Mouse (Mus musculus) adipocyte (in vitro differentiated cells): ENCODE measurements around the gene Hist1h2ao.
A peak's percentile ranks its signal among the peaks of the same experiment; 100 is the strongest.
"Not testable (repeated sequence)": the region's sequence is repeated elsewhere in the genome, so short reads cannot be mapped to it uniquely, and the experiment has no call there.

Experiments
- DNase-seq: peaks from one replicate; pipeline ENCODE4 v3.0.0-alpha.2; 2016; ENCODE audit warnings: low spot score

Hist1h2ao gene

DNA sequence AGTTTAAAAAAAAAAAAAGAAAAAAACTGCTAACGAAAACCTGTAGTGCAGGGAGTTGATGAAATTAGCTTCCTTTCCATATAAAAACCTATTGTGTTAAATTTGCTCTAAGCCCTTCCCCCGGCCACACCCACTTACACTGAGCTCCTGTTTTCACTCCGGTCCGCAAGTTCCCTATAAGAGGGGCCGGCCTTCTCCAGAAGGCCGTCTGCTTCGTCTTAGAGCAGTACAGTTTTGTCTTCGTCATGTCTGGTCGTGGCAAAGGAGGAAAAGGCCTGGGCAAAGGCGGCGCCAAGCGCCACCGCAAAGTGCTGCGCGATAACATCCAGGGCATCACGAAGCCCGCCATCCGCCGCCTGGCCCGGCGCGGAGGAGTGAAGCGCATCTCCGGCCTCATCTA lies 1.3 kb downstream of the Hist1h2ao start, which contains the start of gene Hist1h4m:
TSS of gene Hist1h4m (plus strand) at position 208 of the 400 bp plus-strand sequence.
- DNase-seq: not testable (repeated sequence)

DNA sequence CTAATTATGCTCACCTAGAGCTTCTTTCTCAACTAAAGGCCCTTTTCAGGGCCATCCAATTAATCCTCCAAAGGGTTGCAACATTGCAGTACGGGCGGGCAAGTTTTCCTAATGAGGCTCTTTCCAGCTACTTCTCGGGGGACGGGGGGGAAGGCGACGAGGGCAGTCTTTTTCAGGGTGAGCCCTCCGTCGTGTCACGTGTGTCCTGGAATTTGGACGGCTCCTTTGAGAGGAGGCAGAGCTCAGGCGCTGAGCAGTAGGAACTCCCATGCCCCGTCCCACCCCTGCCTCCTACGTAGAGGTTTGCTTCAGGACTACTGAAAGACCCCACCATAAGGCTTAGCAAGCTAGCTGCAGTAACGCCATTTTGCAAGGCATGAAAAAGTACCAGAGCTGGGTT lies 1.8 kb downstream of the Hist1h2ao start:
- not testable (repeated sequence) for DNase-seq

DNA sequence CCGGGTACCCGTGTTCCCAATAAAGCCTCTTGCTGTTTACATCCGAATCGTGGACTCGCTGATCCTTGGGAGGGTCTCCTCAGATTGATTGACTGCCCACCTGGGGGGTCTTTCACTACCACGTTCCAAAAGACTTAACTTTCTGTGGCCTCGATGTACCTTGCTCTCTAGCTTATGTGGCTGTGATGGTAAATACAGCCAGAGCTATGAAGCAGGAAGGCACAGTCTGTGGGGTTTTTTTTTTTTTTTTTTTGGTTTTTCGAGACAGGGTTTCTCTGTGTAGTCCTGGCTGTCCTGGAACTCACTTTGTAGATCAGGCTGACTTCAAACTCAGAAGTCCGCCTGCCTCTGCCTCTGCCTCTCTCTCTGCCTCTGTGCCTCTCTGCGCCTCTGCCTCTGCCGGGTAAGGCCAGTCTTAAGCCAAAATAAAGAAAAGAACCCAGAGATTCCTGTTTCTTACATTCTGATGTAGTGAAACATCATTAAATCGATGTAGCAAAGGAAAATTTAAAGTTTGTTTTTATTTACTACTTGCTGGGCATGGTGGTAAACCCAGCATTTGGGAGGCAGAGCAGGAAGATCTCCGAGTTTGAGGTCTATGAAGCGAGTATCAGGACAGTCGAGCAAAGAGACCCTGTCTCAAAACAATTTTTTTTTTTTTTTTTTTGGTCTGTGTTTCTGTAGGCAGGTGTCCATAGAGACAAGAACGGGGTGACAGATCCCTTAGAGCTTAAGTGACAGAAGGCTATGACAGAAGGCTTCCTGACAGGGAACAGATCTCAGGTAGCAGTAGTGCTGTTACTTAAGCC lies 10.0 kb downstream of the Hist1h2ao start:
- not testable (repeated sequence) for DNase-seq

DNA sequence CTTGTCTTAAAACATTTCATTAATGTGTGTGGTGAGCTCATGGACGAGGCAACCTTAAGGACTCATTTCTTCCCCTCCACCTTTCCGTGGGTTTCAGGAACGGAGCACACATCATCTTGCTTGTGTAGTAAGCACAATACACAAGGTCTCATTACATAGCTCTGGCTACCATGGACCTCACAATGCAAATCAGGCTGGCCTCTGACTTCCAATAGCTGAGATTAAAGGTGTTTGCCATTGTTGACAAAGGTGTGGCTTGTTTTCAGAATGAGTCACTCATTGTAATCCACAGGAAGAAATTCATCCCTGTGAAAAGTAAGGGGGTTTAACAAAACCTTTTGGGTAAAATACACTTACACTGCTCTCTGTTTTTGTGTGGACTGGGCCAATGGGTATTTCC lies 18.2 kb downstream of the Hist1h2ao start:
- DNase-seq: no peak

DNA sequence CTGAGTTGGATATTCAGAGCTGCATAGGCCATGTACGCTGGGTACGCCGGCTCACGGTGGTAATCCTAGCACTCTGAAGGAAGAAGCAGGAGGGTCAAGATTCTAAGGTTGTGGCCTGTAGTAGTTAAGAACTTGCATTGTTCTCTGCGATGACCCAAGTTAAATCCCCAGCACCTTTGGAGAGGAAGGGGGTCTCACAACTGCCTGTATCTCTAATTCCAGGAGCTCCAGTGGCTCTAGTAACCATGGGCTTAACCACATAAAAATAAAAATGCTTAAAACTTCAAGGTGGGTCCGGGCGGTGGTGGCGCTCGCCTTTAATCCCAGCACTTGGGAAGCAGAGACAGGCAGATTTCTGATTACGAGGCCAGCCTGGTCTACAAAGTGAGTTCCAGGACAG lies 20.1 kb downstream of the Hist1h2ao start:
- no peak for DNase-seq

DNA sequence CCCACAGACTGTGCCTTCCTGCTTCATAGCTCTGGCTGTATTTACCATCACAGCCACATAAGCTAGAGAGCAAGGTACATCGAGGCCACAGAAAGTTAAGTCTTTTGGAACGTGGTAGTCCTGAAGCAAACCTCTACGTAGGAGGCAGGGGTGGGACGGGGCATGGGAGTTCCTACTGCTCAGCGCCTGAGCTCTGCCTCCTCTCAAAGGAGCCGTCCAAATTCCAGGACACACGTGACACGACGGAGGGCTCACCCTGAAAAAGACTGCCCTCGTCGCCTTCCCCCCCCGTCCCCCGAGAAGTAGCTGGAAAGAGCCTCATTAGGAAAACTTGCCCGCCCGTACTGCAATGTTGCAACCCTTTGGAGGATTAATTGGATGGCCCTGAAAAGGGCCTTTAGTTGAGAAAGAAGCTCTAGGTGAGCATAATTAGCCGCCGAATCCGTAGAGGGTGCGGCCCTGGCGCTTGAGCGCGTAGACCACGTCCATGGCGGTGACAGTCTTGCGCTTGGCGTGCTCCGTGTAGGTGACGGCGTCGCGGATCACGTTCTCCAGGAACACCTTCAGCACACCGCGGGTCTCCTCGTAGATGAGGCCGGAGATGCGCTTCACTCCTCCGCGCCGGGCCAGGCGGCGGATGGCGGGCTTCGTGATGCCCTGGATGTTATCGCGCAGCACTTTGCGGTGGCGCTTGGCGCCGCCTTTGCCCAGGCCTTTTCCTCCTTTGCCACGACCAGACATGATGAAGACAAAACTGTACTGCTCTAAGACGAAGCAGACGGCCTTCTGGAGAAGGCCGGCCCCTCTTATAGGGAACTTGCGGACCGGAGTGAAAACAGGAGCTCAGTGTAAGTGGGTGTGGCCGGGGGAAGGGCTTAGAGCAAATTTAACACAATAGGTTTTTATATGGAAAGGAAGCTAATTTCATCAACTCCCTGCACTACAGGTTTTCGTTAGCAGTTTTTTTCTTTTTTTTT lies 21.4 kb downstream of the Hist1h2ao start, which contains the start of gene Hist1h4n:
TSS of gene Hist1h4n (minus strand) at position 779 of the 977 bp plus-strand sequence.
- not testable (repeated sequence) for DNase-seq

DNA sequence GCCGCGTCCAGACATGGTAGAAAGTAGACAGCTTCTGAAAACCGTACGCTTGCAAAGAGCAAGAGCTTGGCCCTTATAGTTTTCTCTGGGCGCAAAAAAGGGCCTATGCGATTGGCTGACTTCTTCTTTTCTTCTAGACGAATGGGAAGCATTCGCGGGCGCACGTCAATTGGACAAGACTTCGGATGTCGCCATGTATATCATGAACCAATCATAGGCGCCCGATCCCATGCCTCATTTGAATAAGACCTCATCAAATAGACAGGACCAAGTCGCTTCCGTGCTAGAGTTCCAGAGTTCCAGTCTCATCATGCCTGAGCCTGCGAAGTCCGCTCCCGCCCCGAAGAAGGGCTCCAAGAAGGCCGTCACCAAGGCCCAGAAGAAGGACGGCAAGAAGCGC lies 23.2 kb downstream of the Hist1h2ao start, which contains the start of the genes Hist1h2ap and Hist1h2br:
TSS of gene Hist1h2ap (minus strand) at position 47 of the 400 bp plus-strand sequence.
TSS of gene Hist1h2br (plus strand) at position 283 of the 400 bp plus-strand sequence.
- not testable (repeated sequence) for DNase-seq

DNA sequence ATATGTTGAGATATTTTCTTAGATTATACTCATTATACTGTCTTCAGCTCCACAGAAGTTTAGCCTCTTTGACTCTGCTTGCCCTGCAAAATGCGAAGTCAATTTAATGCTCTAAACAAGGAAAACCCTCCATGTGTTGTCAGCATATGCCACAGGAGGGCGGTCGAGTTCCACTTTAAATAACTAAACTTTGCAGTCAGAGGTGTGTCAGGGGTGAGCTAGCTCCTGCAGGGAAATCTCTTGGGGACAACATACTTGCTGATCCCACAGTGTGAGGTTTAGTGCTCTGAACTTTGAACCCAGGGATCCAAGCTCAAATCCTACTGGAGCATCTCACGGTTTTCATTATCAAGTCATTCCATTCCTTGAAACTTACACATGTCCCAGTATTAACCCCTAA lies 30.2 kb downstream of the Hist1h2ao start:
- DNase-seq: not testable (repeated sequence)

DNA sequence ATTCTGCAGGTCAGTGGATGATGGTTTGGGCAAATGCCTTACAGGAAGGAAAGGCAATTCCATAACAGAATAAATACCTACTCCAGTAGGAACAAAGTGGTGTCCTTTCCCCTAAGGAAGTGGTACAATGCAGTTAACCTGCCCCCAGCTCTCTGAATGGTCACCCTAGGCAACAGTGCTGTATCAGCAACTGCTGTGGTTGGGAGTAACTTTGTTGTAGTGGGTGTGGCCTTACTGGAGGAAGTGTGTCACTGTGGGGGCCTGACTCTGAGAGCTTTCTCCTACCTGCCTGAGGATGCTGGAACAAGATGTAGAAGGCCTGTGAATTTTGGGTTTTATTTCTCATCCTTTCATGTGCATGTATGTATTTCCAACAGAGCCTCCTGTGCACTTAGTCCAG lies 36.1 kb downstream of the Hist1h2ao start:
- DNase-seq: not testable (repeated sequence)

DNA sequence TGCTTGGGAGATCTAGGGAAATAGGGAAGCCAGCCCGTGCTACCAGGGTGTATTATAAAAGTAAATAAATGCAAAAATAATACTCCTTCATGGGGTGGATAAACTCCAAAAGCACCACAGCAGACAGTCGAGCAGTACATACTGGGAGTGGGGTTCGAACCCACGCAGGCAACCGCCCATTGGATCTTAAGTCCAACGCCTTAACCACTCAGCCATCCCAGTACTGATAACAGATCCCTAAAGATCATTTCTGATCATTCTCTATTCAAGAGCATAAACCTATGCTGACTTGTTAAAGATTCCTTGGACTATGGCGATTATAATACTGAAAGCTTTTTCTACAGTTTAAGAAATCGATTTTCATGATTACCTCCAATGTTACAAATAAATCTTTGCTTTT lies 37.6 kb downstream of the Hist1h2ao start:
- DNase-seq: no peak

DNA sequence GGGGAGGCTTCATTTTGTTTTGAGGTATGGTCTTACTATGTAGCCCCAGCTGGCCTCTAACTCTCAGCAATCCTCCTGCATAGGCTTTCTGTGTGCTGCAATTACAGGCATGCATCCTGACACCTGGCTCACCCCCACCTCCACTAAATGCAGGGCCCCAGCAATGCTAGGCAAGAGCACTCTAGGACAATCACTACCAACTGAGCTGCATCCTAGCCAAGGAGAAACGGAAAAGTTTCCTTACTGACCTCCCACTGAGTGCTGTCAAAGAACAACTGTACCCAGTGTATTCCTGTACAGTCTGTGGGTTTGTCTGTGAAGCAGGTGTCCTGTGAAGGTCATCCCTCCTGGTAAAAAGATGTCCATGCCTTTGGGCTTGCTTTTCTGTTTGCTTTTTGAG lies 40.4 kb downstream of the Hist1h2ao start:
- DNase-seq: not testable (repeated sequence)

DNA sequence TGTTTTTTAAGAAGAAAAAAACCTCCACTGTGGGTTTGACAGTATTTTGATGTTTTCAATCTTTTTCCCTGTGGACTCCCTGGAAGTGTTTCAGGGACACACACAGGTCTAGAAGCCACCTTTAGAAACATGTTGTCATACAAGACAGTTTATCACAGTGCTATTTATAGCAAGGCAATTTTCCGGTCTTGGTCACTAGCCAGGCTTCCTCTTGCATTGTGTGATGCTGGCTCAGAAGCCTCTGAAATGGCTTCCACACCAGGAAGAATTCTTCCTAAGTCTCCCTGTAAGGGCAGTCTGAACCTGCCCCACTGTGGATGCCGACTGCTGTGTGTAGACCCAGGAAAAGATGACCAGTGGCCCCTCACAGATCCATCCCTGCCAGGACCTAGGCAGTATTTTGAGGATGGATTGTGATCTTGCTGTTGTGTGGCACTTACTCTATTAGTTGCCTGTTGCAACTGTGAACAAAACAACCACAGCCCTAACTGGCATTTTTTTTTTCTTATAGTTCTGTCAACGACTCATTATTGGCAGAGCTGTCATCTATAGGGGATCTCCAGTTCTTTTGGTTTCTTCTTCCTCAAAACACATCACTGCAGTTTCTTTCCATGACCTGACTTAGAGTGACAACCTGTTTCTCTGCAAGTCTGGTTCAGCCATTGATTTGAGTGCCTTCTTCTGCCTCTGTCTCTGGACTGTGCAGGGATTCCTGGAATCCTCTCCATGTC lies 42.1 kb downstream of the Hist1h2ao start:
- peak; percentile 60 for DNase-seq

DNA sequence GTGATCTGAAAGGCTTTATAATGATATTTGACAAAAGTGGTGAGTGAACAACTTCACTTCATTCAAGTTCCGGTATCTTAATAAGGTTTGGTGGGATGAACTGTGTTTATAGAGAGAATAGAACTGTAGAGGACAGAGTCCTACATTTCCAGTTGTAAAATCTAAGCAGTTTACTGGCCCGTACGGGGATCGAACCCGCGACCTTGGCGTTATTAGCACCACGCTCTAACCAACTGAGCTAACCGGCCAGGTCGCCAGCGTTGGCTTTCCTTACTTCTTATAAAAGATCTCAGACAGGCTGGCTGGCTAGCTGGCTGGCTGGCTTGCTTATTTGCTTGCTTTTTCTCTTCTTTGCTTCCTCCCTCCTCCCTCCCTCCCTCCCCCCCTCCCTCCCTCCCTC lies 44.9 kb downstream of the Hist1h2ao start:
- DNase-seq: peak; percentile 64

DNA sequence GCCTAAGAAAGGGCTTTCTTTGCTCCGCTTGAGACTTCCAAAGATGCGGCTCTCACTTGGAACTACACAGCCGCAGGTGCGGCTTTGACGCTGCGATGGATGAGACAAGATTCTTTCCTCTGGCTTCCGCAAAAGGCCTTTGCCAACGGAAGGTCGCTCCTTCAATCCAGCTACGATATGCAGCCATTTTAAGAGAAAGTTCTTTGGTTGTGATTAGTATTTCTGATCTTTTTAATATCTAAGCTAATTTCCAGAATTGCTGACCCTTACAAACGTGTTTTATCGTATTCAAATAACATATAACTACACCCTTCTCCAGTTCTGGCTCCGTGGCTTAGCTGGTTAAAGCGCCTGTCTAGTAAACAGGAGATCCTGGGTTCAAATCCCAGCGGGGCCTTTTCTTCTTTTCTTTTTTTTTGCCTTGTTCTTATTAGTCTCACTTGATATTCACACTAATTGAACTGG lies 45.5 kb downstream of the Hist1h2ao start:
- peak; percentile 61 for DNase-seq
